Mouse (Mus musculus) megakaryocyte, embryonic 14.5 days (primary cell): ENCODE measurements around the gene Pnp. TPM values are rescaled to one million over a fixed set of nuclear protein-coding genes. Genes with fewer than 3 reads are reported as not detected.
"Not testable (repeated sequence)": the region's sequence is repeated elsewhere in the genome, so short reads cannot be mapped to it uniquely, and the experiment has no call there.

Experiments used
- H3K27me3 ChIP-seq: replicated peaks from 2 replicates; pipeline ENCODE3; 2012; ENCODE audit warnings: inconsistent platforms
- H3K36me3 ChIP-seq: replicated peaks from 2 replicates; pipeline ENCODE3; 2012; ENCODE audit warnings: low read length, inconsistent platforms, mixed read lengths
- H3K4me1 ChIP-seq: 2 replicates; pipeline ENCODE4 v1.6.1; 2012; ENCODE audit warnings: inconsistent platforms
- H3K4me3 ChIP-seq: replicated peaks from 2 replicates; pipeline ENCODE3; 2012; ENCODE audit warnings: moderate library complexity, mild to moderate bottlenecking, inconsistent platforms
- H3K9me3 ChIP-seq: 2 replicates; pipeline ENCODE4 v1.6.1; 2012; ENCODE audit warnings: inconsistent platforms
- FLI1 ChIP-seq: IDR thresholded peaks from 2 replicates; pipeline ENCODE4 v1.6.1; 2012; ENCODE audit warnings: low read length, inconsistent platforms, mixed read lengths
- GATA1 ChIP-seq: IDR thresholded peaks from 3 replicates; pipeline ENCODE4 v1.6.1; 2012; ENCODE audit warnings: mixed read lengths, low read length, inconsistent platforms, borderline replicate concordance
- polyA plus RNA-seq: library from polyadenylated mRNA; stranded (reverse); fragments of >175 nt; gene quantifications from 2 replicates; pipeline ENCODE4 v1.2.3, GENCODE M21; 2012; ENCODE audit warnings: low replicate concordance; ENCODE audit not compliant: insufficient read depth

Gene Pnp
- polyA plus RNA-seq, 1 experiment, result 1.4 TPM

GRCm38 (mm10) chr14:51009572-51009971 is 78.7 kb downstream of the Pnp start:
- no peaks in the 10 kb centered on the region for H3K36me3 ChIP-seq
- no peak overlapping the region for H3K4me3 ChIP-seq
- TF ChIP-seq FLI1 (no peak), GATA1 (no peak)
- H3K4me1 ChIP-seq, result 0 out of 2 replicates have a peak, but pooled peaks cover 3% of the 10 kb centered on the region
- H3K27me3 ChIP-seq, result no peaks in the 10 kb centered on the region
- peaks cover 12% of the 10 kb centered on the region for H3K9me3 ChIP-seq

- H3K4me3 ChIP-seq, H3K4me1 ChIP-seq, H3K27me3 ChIP-seq, H3K36me3 ChIP-seq: not testable (repeated sequence)
- H3K9me3 ChIP-seq, result peaks cover 12% of the 10 kb centered on the region
Observed at GRCm38 (mm10) chr14:51014724-51015123, 83.8 kb downstream of the Pnp start.

Other genes with a start within 250 kb of the Pnp start
- not detected in 2 replicates for gene Olfr747, start 237.9 kb upstream of the Pnp start, polyA plus RNA-seq
- not detected in 2 replicates for gene Olfr748, start 223.7 kb upstream of the Pnp start, polyA plus RNA-seq
- not detected in 2 replicates for gene Olfr749, start 186.0 kb upstream of the Pnp start, polyA plus RNA-seq
- 17.7 and 40.8 TPM in 2 replicates for gene Ttc5, start 145.6 kb upstream of the Pnp start, polyA plus RNA-seq
- not detected in 2 replicates for gene Ccnb1ip1, start 123.3 kb upstream of the Pnp start, polyA plus RNA-seq
- 3.0 TPM in 1 of 2 replicates, not detected in the other for gene Parp2, start 123.2 kb upstream of the Pnp start, polyA plus RNA-seq
- 4.3 TPM in 1 of 2 replicates, not detected in the other for gene Tep1, start 60.5 kb upstream of the Pnp start, polyA plus RNA-seq
- gene Klhl33, start 33.6 kb upstream of the Pnp start, polyA plus RNA-seq, result 0.08 and 0.39 TPM in 2 replicates
- 14.5 and 15.9 TPM in 2 replicates for gene Osgep, start 6.2 kb upstream of the Pnp start, polyA plus RNA-seq
- 13.9 and 87.6 TPM in 2 replicates for gene Apex1, start 6.1 kb upstream of the Pnp start, polyA plus RNA-seq
- gene Pip4p1, start 226 bp upstream of the Pnp start, polyA plus RNA-seq, result 82.0 and 93.0 TPM in 2 replicates
- 1.00 TPM in 1 of 2 replicates, not detected in the other for gene Gm49342, start 13.4 kb downstream of the Pnp start, polyA plus RNA-seq
- gene Pnp2, start 24.9 kb downstream of the Pnp start, polyA plus RNA-seq, result not detected in 2 replicates
- gene Rnase10, start 76.7 kb downstream of the Pnp start, polyA plus RNA-seq, result not detected in 2 replicates
- not detected in 2 replicates for gene Rnase9, start 110.8 kb downstream of the Pnp start, polyA plus RNA-seq
- not detected in 2 replicates for gene Rnase11, start 119.1 kb downstream of the Pnp start, polyA plus RNA-seq
- gene Rnase12, start 126.6 kb downstream of the Pnp start, polyA plus RNA-seq, result not detected in 2 replicates
- not detected in 2 replicates for gene Olfr750, start 143.4 kb downstream of the Pnp start, polyA plus RNA-seq
- 1.6 TPM in 1 of 2 replicates, not detected in the other for gene Rnase4, start 160.0 kb downstream of the Pnp start, polyA plus RNA-seq
- not detected in 2 replicates for gene Ang, start 160.1 kb downstream of the Pnp start, polyA plus RNA-seq
- gene Eddm3b, start 183.3 kb downstream of the Pnp start, polyA plus RNA-seq, result not detected in 2 replicates
- 0.23 TPM in 1 of 2 replicates, not detected in the other for gene Rnase6, start 192.8 kb downstream of the Pnp start, polyA plus RNA-seq
- not detected in 2 replicates for gene Rnase1, start 215.7 kb downstream of the Pnp start, polyA plus RNA-seq
- gene Rnase2b, start 231.2 kb downstream of the Pnp start, polyA plus RNA-seq, result not detected in 2 replicates